Mouse (Mus musculus) adrenal gland, postnatal 25 days (tissue): ENCODE data around the gene Spryd7. TPM values are rescaled to one million over a fixed set of nuclear protein-coding genes. Genes with fewer than 3 reads are reported as not detected.

Experiments
- DNase-seq: peaks from one replicate; pipeline ENCODE4 v3.0.0; 2021; ENCODE audit warnings: mixed read lengths
- total RNA-seq: library from RNA; stranded (reverse); gene quantifications from 2 replicates; pipeline ENCODE4 v1.2.3, GENCODE M21; 2021

Spryd7 gene
- total RNA-seq, 1 experiment from 2014 or later: 18.0 TPM

GRCm38 (mm10) chr14:61535811-61536210 lies 20.9 kb downstream of the Spryd7 start:
- no peak for DNase-seq

DNA sequence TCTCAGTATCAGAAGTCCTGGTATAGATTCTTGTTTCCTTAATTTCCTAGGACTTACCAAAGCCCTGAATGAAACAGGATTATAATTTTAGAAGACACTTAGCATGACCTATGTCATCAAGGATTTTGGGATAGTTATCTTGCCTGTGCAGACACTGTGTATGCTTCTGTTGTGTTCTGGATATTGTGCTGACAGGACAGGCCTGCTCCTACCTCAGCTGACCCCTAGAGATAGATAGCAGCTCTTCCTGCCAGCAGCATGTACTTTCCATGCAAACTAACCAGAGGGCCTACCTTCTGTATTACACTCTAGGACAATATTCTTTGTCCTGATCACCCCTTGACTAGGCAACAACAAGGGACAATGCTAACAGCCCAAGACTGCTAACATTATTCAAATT lies 25.7 kb downstream of the Spryd7 start:
- no peak for DNase-seq

- DNase-seq: no peak
These were observed 26.3 kb downstream of the Spryd7 start for GRCm38 (mm10) chr14:61530396-61530795.

- DNase-seq: no peak
These were observed 27.2 kb downstream of the Spryd7 start for GRCm38 (mm10) chr14:61529533-61529932.

- no peak for DNase-seq
These were observed 30.7 kb downstream of the Spryd7 start for GRCm38 (mm10) chr14:61526006-61526405.

DNA sequence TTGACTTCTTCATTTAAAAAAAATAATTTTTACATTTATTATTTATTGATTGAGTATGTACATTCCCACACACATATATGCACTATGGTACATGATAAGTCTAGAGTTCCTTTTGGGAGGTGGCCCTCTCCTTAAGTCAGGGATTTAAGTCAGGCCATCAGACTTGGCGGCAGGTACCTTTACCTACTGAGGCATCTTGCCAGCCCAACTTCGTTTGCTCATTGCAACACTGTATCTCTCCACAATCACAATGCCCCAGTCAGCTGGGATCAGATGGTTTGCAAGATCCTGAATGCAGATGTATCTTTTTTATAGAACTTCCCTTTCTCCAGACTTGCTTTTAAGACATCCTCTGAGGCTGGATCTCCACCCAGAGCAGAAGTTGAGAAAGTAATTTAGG lies 32.9 kb downstream of the Spryd7 start:
- no peak for DNase-seq

DNA sequence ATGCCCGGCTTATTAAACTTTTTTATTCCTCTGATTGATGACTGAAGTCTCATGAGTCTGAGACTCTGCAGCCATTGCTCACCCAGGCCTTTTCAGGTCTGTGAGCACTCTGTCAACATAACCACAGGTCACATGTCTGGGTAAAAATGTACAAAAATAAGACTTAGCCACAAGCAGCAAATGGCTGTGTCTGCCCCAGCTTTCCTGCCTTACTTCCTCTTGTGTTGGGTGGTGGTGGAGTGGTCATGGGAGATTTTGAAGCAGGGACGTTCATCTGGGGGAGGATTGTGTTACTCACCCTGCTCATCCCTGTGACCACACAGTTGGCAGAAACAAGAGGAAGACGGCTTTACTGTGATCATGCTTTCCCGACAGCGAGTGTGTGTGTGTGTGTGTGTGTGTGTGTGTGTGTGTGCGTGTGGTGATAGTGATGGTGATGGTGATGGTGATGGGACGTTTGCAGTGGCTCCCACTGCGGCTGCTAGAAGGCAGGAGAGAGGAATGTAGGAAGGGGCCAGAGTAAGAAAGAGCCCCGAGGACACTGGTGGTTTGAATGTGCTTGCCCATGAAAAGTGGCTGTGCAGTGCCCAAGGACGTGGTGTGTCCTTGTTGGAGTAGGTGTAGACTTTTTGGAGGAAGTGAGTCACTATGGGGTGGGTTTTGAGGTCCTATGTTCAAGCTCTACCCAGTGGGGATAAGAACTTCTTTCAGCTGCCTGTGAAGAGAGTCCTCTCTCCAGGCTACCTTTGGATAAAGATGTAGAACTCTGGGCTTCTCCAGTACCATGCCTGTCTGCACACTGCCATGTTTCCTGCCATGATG lies 37.8 kb downstream of the Spryd7 start:
- no peak for DNase-seq

GRCm38 (mm10) chr14:61516471-61517426 lies 39.9 kb downstream of the Spryd7 start:
- no peak for DNase-seq

GRCm38 (mm10) chr14:61511494-61511893 lies 45.2 kb downstream of the Spryd7 start:
- DNase-seq: no peak

DNA sequence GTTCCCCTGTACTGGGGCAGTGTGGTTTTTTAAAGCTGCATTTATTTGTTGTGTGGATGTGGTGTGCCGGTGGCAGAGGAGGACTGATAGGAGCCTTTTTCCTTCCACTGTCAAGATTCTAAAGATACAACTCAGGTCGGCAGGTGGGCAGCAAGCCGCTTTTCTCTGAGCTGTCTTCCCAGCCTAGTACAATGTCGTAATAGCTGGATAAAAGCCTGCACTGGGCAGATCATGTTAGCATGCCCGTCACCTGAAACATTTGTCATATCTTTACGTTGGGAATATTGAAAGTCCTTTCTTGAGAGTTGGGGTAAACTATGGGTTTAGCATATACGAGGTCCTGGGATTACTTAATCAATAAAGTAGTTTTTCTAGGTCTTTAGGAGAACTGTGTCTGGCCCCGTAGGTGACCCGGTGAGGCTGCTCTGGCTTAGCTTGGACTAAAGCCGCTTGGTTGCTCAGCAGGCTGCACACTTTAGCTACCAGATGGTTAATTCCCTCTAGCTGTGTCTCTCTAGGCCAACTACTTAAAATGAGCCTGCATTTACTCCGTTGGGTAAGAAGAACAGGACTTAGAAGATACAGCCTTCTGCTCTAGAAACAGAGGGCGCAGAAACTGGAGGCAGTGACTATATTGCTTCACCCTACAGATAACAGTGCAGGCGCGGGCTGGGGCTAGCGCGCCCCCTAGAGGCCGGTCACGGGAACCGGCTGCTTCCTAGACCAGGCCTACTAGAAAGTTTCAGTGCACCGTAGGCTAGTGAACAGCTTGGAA lies 58.8 kb downstream of the Spryd7 start:
- peak; percentile 84 for DNase-seq

GRCm38 (mm10) chr14:61493511-61494135 lies 63.1 kb downstream of the Spryd7 start:
- no peak for DNase-seq

Other genes starting within 250 kb of the Spryd7 start
- 0.86 and 0.91 TPM in 2 replicates for gene Arl11, start 247.1 kb downstream of the Spryd7 start, total RNA-seq
- gene Ebpl, start 196.4 kb downstream of the Spryd7 start, total RNA-seq: 3.2 and 4.5 TPM in 2 replicates
- gene Kpna3, start 117.0 kb downstream of the Spryd7 start, total RNA-seq: 32.7 and 33.9 TPM in 2 replicates
- gene Trim13, start 41.4 kb upstream of the Spryd7 start, total RNA-seq: 7.0 and 9.2 TPM in 2 replicates
- 0.27 and 0.52 TPM in 2 replicates for gene Kcnrg, start 50.6 kb upstream of the Spryd7 start, total RNA-seq